Mouse (Mus musculus): ENCODE measurements around the gene Lrmda. TPM values are rescaled to one million over a fixed set of nuclear protein-coding genes. Genes with fewer than 3 reads are reported as not detected.

Gene Lrmda
- total RNA-seq, 4 experiments from 2014 or later, result 1.2 to 2.4 (median 1.3) TPM

DNA sequence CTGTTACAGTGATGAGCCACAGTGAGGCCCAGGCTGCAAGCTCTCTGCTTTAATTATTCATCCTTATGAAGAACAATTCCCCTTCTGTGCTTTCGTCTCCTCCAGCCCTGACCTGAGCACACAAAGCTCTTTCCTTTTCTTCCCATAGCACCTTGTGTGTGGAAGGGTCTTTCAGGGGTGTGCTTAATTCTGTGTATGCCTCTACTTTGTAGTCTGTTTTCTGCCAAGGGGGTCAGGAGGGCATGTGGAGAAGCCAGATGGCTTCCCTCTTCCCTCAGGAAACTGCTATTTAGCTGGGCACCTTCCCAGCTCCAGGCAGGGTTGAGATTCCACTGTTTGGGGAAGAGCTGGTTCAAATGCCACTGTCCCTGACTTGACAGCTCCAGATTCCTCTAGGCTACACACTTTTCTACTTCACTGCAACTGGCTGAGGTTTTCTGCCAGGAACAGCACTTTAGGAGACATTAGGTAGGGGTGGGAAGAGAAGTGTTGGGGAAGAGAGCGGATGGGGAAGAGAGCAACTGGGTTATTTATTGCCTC, 995.3 kb downstream of the Lrmda start:
- DNase-seq (ENCODE audit: low spot score in 2 of 2), result no peak

DNA sequence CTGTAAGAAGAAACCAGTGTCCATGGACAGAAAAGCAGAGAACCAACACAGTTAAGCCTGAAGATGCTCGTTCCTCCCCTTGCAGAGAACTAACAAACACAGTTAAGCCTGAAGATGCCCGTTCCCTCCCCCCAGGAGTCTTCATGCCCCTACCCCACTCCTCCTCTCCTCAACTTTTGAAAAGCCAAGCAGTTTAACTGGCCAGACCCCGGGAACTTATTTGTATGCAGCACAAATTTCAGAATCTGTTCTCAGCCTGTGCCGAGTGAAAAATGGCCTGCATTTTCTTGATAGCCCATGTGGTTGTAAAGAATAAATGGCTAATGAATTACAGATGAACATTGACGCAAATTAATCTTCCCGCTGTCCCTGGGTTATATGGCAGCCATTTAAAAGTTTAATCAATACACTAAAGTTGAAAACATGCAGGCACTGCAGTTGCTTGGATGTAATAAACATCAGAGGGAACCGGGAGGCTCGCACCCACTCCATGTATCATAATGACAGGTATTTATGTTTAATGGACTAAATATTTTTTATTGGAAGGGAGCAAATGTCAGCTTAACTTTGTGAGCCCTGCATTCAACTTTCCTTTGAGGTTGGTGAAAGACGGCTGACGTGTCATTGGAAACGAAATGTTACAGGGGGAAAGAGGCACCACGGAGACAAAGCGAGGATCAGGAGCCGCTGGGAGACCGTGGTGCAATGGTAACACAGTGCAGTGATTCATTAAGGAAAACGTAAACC, 996.0 kb downstream of the Lrmda start:
- no peak for DNase-seq (ENCODE audit: low spot score in 2 of 2)

DNA sequence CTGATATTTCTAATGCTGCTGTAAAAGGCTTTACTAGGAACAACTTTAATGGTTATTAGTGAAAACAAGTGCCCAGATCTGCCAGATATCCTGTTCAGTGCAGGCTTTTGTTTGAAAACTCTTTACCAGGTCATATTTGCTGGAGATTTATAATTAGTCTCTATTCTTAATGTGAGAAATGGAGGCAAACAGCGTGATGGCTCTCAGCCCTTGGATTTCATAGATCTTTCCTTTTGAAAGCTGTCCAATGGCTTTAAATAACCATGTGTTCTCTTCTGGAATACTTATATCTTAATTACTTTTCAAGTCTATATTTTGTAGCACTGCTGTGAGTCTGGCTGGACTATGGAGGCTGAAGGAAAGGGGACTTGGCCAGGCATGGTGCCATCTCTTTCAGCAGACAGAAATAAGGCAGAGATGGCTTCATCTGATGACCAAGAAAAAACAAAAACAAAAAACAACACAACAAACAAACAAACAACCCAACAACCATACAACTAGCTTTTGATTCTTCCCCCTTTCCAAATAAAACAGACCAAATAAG, 996.6 kb downstream of the Lrmda start:
- no peak for DNase-seq (ENCODE audit: low spot score in 2 of 2)

DNA sequence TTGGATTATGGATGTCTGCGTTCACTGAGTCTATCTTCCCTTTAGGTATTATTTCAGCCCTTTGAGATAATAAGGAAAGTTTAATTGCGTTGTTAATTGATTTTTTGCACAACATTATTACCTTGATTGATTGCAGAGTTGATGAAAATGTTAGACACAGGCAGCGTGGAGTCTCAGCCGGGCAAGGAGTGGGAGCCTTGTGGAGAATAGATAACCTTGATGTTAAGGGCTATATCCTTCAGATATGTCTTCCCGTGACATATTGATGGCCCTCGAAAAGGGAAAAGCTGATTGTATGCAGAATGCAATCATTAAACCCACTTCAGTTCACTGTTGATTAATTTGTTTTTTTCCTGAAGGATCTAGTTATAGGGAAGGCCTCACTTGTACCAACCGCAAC, 1021.5 kb downstream of the Lrmda start:
- no peak for DNase-seq (ENCODE audit: low spot score in 2 of 2)

DNA sequence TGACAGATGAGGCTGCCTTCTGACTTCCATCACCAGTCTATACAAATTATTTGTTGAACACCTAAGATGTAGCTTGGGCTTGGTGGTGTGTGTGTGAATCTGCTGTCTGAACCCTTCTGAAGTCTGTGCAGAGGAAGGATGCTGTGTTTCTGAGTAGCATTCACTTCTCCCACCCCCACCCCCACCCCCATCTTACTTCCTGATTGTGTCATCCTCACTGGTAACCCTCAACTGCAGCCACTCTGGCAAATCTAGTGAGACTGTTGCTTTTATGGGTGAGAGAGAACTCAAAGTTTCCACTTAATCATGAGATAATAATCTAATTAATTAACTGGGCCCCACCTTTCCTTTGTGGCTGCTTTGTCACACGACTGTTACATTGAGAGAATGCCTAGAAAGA, 1025.8 kb downstream of the Lrmda start:
- DNase-seq (ENCODE audit: low spot score in 2 of 2), result no peak

DNA sequence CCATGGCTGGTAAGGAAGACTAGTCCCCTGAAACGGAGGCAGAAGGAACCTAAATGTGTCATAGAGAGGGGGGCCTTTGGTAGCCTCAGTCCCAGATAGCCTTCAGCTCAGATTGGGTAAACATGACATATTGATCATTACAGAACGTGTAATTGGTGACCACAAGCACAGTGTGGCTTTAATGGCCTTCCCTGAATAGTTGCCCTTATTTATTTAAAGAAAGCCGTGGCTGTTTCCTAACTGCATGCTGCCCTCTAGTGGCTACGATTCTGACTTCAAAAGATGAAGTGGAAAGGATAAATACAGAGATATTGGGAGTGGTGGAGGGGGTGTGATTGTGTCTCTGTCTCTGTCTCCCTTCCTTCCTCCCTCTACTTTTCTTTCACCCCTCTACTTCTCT, 1026.8 kb downstream of the Lrmda start:
- peak in 1 of 2 experiments; percentile 28 for DNase-seq (ENCODE audit: low spot score in 2 of 2)

DNA sequence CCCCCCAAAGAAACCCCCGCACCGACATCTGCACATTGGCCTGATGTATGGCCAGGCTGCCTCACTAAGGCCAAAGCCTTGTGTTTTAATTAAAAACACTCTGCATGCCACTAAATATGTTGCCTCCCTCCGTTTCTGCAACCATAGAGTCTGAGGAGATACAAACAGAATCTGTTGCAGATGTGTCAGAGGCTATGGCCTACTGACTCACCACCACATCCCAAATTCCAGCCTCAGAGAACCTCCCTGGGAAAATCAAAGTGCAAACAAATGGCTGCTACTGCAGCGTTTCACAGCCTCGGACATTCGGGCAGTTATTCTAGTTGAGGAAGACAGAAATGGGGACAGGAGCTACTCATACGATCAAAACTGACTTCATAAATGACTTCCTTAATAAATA, 1031.9 kb downstream of the Lrmda start:
- DNase-seq (ENCODE audit: low spot score in 2 of 2), result no peak

DNA sequence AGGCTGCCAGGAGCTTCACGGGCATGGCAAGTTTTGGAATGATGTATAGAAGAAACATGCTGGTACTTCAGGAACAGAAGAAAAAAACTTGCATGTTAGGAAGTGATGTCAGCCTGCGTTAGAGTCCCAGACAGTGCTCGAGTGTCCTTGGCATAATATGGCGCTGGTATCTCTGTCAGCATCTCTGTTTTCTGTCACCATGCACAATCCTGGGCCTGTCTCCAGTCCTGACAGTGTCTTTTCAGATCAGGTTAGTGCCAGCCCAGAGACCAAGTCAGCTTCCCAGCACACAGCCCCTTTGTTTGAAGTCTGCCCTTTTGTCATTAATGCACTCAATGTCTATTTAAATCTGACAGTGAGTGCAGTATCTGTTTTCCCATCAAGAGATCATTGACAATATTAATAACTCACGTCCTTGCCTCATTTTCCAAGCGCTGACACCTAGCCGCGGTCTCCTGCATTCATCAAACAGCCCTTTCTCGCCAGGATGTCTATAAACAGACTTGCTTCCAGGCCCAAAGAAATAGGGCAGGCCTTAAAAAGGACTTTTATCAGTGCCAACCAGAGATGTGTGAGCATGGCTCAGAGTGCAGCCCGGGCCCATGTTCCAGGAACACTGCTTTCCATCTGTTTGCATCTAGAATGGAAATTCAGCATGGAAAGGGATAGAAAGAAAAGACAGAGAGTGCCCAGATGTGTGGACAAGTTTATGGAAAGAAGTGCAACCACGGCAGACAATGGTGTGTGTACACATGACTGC, 1033.5 kb downstream of the Lrmda start:
- DNase-seq (ENCODE audit: low spot score in 2 of 2), result no peak

DNA sequence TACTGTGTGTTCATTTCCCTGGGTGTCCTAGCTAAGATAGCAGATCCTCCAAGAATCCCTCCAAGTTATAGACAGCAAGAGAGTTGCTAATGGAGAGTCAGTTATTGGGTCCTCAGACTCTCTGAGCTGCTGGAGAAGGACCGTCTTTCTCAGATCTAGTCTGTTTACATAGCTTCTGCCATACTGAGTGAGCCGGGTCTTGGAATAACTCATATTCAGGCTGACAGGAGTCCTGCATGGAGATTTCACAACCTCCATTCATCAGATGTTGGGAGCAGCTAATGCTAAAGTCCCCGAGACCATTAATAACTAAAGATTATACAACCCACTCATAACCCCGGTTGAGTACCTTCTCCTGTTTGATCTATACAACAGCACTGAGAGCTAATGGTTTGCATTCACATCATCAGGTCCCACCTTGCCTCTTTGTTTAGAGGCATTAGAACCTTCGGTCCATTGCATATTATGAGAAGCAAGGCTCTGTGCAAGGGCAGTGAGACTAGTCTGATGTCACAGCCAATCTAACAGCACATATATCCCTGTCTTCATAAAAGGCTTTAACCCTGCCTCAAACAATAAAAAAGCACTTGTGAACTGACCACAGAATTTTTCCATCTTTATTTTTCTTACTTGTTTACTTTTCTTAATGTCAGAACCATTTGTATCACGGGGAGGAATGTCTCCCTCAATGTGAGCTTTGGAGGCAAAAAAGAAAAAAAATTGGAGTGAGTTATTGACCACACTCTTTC, 1037.9 kb downstream of the Lrmda start:
- no peak for DNase-seq (ENCODE audit: low spot score in 2 of 2)

DNA sequence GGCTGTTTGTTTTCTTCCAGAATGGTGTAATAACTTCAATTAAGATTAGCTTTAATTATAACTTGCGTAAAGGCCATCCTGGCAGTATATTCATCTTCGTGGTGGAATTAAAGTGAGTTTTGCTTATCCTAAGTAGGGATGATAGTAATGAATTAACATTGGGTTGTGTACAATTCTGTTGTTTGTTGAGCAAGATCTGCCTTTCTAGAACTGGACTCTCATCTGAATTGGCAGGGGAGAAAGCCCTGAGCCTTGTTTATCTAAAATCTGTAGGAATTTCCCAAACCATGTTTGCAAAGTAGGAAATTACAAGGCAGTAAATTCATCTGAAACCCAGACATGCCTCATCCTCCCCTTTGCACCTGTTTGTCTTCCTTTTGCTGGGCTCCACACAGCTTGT, 1038.5 kb downstream of the Lrmda start:
- DNase-seq (ENCODE audit: low spot score in 2 of 2), result no peak

DNA sequence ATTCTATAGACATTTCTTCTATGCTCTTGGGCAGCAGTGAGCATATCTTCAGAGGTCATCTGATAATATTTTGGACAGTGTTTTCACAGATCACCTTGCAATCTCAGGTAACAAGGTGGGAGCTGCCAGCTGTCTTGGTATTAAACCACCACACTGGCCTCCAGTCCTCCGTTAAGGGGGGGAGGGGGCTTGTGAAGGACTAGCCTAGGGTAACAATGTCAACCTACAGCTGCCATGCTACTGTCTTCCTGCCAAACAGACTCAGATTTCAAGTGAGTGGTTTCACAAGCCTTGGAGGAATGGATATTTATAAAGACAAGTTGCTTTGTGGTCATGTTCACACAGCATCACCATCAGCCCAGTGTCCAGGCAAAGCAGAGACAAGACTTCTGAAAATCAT, 1059.2 kb downstream of the Lrmda start:
- DNase-seq (ENCODE audit: low spot score in 2 of 2), result no peak

DNA sequence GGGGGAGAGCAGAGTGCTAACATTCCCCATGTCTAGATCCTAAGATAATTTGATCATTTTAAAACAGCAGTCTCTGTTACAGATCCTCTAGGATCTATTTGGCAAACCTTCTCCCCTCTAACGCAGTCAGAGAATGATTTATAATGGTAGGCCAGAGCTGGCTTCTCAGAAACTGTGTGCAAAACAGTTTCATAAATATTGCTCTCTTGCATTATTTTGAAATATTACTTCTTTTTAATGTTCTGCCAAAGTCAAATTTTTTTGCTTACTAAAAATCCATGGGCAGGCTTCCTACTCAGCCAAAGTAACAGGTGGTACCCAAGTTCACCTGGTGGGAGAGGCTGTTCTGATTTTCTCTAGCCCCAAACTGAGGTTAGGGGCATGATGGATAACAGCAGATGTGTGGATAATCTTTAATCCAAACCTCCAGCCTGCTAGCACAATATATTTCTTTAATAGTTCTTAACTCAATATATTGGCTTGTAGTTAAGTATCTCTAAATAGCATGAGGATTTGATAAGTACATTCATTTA, 1064.8 kb downstream of the Lrmda start:
- no peak for DNase-seq (ENCODE audit: low spot score in 2 of 2)

DNA sequence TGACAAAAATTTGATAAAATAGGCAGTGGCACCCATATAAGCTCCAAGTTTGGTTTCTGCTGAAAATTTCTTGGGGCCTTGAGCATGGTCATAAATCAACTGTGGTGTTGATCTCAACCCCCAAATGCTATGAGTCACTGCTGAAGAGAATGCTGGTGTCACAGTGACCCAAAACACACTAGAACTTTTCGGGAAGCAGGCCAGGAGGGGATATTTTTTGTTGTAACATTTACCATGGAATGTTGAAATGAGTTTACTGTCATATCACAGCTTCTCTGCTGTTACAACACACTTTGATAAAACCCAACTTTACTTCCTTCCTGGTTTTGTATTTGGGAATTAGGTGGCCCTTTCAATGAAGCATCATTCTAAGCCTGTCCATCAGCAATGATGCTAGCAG, 1065.3 kb downstream of the Lrmda start:
- no peak for DNase-seq (ENCODE audit: low spot score in 2 of 2)

DNA sequence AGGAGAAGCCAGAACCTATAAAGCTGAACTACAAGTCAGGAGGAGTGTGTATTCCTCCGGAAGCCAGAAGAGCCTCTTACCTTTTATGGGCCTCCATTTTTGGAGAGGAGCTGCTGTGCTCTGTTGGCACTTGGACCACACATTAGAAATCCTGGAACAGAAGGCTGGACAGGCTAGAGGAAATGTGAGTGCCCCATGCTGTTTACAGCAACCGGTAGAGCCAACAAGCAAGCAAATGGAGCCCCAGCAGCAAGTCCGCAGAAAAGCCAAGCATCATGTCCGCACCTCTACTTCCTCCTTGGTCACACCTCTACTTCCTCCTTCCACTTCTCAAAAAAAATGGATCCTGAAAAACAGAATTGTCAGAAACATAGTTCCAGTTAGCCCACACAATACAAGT, 1073.8 kb downstream of the Lrmda start:
- no peak for DNase-seq (ENCODE audit: low spot score in 2 of 2)

DNA sequence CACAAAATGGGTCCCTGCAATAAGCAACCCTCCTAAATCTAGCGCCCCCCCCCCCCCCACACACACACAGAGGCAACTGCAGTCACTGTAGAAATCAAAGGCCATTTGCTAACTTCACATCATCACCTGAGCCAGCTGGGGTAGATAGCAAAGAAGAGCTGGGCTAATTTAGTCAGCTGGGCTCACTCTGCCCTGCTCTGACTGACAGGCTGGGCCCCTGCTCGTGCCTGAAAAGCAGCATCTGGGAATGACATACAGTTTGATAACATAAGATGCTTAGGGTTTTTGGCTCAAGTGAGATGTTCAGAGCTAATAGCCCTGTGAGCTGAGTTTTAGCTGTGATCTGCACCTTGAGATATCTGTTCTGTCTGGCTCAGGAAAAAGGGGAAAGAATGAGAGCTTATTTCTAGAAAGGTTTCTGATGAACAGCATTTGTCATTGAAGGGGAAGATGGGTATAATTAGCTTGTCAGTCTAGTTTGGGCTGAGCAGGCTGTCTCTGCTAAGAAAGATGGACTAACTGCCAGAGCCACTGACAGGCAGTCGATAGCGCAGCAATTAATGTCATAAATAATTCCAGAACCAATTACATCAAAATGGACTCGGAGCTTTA, 1075.1 kb downstream of the Lrmda start:
- no peak for DNase-seq (ENCODE audit: low spot score in 2 of 2)

DNA sequence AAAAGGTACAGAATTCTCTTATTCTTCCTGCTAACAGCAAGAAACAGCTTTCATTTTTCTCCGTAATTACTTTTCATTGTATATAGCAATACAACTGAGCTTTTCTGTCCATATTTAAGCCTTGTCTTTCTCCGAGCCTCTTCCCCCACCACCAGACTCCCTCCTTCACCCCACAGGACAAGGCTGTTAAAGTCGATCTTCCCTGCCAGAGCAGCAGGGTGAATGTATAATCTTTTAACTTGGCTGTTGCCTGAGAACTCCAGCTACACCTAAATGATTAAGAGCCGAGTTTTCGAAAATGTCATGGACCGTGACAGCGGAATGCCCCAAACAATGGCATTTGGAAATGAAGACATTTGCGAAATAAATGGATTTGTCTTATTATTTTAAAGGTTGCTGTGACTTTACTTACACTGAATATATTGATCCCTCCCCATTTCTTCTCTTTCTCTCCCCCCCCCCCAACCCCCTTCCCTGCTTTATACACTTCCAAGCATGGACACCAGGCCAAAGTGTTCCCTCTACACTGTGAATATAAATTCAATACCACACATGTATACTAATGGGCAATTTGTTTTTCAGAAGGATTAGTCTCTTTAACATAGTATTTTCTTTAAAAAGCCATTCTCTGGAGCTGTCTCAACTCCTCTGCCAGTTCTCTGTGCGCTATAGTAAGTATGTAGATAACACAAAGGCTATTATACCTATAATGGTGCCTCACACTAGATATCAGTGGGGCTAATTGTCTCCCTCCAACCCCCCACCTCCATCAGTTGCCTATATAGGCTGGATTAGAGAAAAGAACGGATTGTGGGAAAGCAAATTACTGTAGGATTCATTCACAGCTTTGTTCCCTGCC, 1075.9 kb downstream of the Lrmda start:
- no peak for DNase-seq (ENCODE audit: low spot score in 2 of 2)

DNA sequence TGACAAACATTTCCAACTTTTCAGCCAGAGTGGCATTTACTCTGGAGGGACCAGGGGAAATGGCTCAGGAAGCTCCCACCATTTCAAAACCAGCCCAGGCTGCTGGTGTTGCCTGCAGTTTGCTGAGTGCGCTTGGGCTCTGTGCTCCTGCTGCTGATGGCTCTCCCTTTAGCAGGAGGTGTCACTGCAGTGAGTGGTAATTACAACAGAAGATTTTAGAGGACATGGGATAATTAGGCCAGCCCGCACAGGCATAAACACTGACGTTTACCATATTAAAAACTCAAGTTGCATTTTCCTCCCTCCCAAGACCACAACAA, 1076.5 kb downstream of the Lrmda start:
- no peak for DNase-seq (ENCODE audit: low spot score in 2 of 2)

DNA sequence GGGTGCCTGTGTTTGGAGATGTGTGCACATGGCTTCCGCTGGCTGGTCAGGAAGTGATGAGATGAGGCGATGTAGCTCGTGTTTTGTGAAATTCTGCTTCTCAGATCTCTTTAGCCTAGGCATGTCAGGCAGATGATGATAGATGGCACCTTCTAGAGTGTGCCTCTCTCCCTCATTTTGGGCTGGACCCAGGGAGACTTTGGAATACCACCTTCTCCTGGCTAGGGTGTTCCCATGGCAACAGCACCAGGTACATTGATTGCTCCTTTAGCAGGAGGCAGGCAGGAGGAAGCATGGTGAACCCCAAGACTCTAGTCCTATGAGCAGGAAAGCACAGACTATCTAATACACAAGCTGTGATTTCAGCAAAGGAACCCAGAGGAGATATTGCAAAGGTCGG, 1076.9 kb downstream of the Lrmda start:
- DNase-seq (ENCODE audit: low spot score in 2 of 2), result no peak

Measured in left cerebral cortex, adult 8-10 months (tissue).